Mouse (Mus musculus) thymus, postnatal 4 days (tissue): ENCODE measurements at regions not wholly inside any gene's neighbourhood (a gene's known extent, or its start where the extent isn't known, plus 50 kb on each side); places are given as distances from the start of the nearest gene placed in this dataset.
A peak's percentile ranks its signal among the peaks of the same experiment; 100 is the strongest.
"Not testable (repeated sequence)": the region's sequence is repeated elsewhere in the genome, so short reads cannot be mapped to it uniquely, and the experiment has no call there.

Experiments
- DNase-seq: peaks from one replicate; pipeline ENCODE4 v3.0.0; 2021

DNA sequence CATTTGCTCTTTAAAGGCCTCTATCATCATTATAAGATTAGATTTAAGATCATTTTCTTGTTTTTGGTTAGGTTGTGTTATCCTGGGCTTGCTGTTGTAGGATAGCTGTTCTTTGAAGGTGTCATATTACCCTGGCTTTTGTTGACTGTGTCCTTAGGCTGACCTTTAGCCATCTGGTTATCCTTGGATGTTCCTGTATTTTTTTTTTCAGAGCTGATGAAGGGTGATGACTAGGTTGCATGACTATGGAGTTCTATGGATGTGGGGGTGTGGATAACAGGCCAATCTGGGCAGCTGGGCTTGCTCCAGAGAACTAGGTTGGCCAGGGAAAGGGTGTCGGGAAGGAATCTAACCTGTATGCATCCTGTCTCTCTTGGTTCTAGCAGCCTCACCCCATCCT, 74.2 kb downstream of the Dmrta1 start:
- DNase-seq, result no peak

GRCm38 (mm10) chr4:89776269-89776668, 97.0 kb downstream of the Dmrta1 start:
- DNase-seq, result no peak

DNA sequence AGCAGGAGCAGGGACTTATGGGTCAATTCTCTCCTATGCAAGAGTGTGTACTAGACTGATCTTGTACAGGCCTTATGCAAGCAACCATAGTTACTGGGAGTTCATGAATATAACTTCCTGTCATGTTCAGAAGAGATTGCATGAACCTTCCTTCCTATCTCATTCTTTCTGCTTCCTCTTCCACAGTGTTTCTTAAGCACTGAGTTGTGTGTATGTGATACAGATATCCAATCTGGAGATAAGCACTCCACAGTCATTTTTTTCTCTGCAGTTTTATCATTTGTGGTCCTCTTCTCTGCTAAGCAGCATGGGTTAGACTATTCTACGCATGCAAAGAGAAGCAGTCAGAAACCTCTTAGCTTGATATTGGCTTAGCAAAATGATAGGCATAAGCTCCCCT, 102.3 kb downstream of the Dmrta1 start:
- no peak for DNase-seq

DNA sequence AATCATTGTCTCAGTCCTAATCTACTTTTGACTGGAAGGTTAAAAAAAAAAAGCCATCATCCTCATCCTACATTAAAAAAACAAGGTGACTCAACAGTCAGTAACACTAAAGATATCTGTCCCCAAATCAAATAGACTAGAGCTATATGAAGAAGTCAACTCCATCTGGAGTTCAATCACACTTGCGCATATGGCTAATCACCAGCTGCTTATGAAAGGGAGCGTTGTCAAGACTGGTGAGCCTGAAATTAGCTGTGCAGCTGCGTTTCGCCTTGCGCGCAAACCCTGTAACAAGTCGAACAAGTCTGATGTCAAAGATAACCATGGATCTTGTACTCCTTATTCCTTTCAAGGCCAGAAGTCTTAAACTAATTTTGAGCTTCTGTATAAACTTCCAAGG, 137.6 kb downstream of the Dmrta1 start:
- DNase-seq, result no peak

- no peak for DNase-seq
Observed at GRCm38 (mm10) chr4:89834552-89835206, 155.4 kb downstream of the Dmrta1 start.

DNA sequence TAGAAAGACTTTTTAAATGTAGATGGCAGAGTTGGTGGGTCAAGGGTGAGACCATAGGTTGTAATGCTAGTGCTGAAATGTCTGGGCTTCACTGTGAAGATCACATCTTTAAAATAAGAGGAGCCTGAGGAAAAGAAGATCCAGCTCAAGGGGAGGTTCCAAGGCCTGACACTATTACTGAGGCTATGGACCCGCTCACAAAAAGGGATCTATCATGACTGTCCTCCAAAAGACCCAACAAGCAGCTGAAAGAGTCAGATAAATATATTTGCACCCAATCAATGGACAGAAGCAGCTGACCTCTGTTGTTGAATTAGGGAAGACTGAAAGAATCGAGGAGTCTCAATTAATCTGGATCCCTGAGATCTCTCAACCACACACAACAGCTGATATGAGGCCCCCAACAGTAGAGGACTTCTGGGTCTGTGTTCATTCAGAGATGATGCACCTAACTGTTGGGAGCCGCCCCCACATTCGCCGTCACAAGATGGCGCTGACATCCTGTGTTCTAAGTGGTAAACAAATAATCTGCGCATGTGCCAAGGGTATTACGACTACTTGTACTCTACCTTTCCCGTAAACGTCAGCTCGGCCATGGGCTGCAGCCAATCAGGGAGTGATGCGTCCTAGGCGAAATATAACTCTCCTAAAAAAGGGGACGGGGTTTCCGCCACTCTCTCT, 196.3 kb downstream of the Dmrta1 start:
- DNase-seq, result peak; percentile 21

DNA sequence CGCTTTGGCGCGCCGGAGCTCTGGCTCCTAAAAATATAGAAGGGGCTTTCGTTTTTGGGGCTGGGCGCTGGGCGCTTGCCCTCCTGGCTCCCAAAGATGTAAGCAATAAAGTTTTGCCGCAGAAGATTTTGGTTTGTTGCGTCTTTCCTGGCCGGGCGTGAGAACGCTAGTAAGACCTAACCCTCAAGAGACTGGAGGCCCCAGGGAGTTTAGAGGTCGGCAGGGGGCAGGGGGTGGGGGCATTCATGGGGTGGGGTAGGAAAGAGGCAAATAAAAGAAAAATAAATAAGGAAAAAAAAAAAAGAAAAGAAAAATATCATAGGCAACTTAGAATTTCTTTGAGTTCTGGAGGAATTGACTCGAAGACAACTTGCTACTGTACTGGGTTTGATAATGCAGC, 196.9 kb downstream of the Dmrta1 start:
- not testable (repeated sequence) for DNase-seq

DNA sequence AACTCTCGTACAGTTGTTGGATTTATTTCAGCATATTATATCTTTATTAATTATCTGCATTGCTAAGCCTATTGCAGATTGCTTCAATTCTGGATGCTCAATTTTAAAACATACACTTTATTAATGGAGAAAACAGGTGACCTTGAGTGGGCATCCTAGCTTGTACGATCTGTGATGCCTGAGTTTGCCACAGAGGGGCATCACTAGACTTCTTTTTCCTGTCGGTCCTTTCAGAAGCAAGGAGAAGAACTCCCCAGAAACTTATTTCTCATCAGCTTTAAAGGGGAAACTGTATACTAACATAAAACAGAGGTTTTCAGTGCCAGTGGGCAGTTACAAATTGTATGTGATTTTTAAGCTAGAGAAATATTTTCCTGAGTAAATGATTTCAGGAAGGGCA, 201.8 kb downstream of the Dmrta1 start:
- no peak for DNase-seq

DNA sequence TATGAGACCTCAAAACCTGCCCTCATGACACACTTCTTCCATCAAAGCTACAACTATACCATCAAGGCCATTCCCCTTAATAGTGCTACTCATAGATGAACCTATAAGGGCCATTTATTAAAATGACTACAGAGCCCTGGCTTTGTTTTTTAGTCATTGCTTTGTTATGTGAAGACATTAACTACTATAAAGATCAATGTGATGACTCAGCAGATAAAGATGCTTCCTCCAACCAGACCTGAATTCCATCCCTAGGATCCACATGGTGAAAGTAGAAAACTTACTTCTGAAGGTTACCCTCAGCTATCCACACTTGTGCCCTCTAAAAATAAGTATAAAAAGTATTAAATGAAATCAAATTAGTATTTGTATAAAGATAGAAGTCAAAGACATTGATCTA, 230.4 kb downstream of the Dmrta1 start:
- no peak for DNase-seq

- DNase-seq, result no peak
Observed at GRCm38 (mm10) chr4:89937673-89938072, 258.4 kb downstream of the Dmrta1 start.

DNA sequence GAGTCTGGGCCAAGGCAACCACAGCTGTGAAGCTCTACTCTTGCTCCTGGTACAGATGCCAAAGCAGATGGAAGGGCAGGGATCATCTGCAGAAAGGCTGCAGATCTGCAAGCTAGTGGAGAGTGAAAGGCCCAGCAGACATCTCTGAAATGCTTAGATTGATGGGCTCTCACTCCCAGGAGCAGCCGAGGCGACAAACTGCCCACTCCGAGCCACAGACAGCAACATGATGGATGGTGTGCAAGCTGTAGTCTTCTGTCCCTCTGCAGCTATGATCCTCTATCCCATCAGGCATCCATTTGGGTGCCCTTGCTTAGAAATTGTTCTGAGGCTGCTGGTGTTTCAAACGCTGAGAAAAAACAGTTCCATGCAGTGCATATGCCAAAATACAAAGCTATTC, 262.1 kb downstream of the Dmrta1 start:
- DNase-seq, result no peak

GRCm38 (mm10) chr4:89976146-89976545, 242.5 kb upstream of the Zfp352 start:
- no peak for DNase-seq

GRCm38 (mm10) chr4:90003413-90003812, 215.2 kb upstream of the Zfp352 start:
- DNase-seq, result no peak

GRCm38 (mm10) chr4:90003898-90004297, 214.7 kb upstream of the Zfp352 start:
- DNase-seq, result no peak

DNA sequence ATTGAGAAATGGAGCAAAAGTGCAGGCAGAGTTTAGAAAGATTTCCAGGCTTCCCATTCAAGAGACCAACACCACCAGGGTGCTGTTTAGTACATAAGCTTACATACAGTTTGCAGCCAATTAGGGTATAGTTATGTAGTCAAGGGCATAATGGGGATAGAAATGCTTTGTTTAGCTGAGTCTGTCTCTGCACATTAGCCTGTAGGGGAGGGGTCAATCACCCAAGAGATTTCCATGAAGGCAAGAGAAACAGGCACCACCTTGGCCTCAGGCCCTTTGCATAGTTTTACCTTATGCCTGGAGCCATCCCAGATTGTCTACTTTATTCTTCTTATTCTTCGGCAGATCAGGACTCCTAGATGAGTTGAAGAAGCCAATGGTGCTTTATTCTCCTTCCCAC, 205.9 kb upstream of the Zfp352 start:
- no peak for DNase-seq

GRCm38 (mm10) chr4:90014203-90014602, 204.4 kb upstream of the Zfp352 start:
- no peak for DNase-seq
